Mouse (Mus musculus) embryonic facial prominence, embryonic 14.5 days (tissue): ENCODE results near the gene Cfap221. TPM values are rescaled to one million over a fixed set of nuclear protein-coding genes. Genes with fewer than 3 reads are reported as not detected.
A peak's percentile ranks its signal among the peaks of the same experiment; 100 is the strongest.

Source experiments
- ATAC-seq: fragments of 200-750 bp; cut with Nextera tagmentation; 2 replicates; pipeline ENCODE4 v1.8.0; 2017; ENCODE audit warnings: low read depth, moderate number of reproducible peaks, moderate TSS enrichment
- DNase-seq: peaks from one replicate; pipeline ENCODE4 v3.0.0-alpha.2; 2015; ENCODE audit warnings: low spot score
- H3K27ac ChIP-seq: fragments of 300-500 bp; sonication (generic); replicated peaks from 2 replicates; pipeline ENCODE4 v1.5.1; 2014; ENCODE audit warnings: low read depth, mild to moderate bottlenecking, low read length, moderate library complexity
- H3K27me3 ChIP-seq: fragments of 300-500 bp; sonication (generic); replicated peaks from 2 replicates; pipeline ENCODE4 v1.6.1; 2014; ENCODE audit warnings: low read length; ENCODE audit not compliant: control insufficient read depth, insufficient read depth
- H3K36me3 ChIP-seq: fragments of 300-500 bp; sonication (generic); 2 replicates; pipeline ENCODE4 v1.6.1; 2014; ENCODE audit warnings: low read length, mixed read lengths; ENCODE audit not compliant: control insufficient read depth, insufficient read depth
- H3K4me1 ChIP-seq: fragments of 300-500 bp; sonication (generic); 2 replicates; pipeline ENCODE4 v1.6.1; 2014; ENCODE audit warnings: antibody characterized with exemption, low read length; ENCODE audit not compliant: control insufficient read depth, insufficient read depth
- H3K4me2 ChIP-seq: fragments of 300-500 bp; sonication (generic); 2 replicates; pipeline ENCODE4 v1.6.1; 2014; ENCODE audit warnings: low read depth, mild to moderate bottlenecking, low read length, moderate library complexity, mixed read lengths
- H3K4me3 ChIP-seq: fragments of 300-500 bp; sonication (generic); 2 replicates; pipeline ENCODE4 v1.5.1; 2014; ENCODE audit warnings: low read depth, mild to moderate bottlenecking, low read length
- H3K9ac ChIP-seq: fragments of 300-500 bp; sonication (generic); 2 replicates; pipeline ENCODE4 v1.6.1; 2014; ENCODE audit warnings: low read depth, mild to moderate bottlenecking, low read length, moderate library complexity, mixed read lengths
- H3K9me3 ChIP-seq: fragments of 300-500 bp; sonication (generic); 2 replicates; pipeline ENCODE4 v1.6.1; 2016; ENCODE audit warnings: low read length; ENCODE audit not compliant: control insufficient read depth
- WGBS: fragments of 180-500 bp; shearing (Covaris S2); extraction: QIAGEN DNeasy Blood & Tissue Kit; methylation state at CpG from one replicate; pipeline ENCODE4 v1.1.7; 2014; 5-methylcytosine and 5-hydroxymethylcytosine counted together
- polyA plus RNA-seq: library from polyadenylated mRNA; unstranded; fragments of >200 nt; fragmentation: Nextera tagmentation; extraction: Ambion mirVana; gene quantifications from 2 replicates; pipeline ENCODE4 v1.2.1, GENCODE M21; 2014

Gene Cfap221
- polyA plus RNA-seq, 1 experiment from 2014 or later: 1.1 TPM

GRCm38 (mm10) chr1:119886320-119886719, 110.7 kb downstream of the Cfap221 start:
- H3K27me3 ChIP-seq: no peaks in the 10 kb centered on the region
- peaks cover 6% of the 10 kb centered on the region; the same call in 1 of the 2 replicates for H3K4me1 ChIP-seq
- H3K9ac ChIP-seq: no peak overlapping the region
- H3K27ac ChIP-seq: peak overlapping the region; percentile 13; the same call in 1 of the 2 replicates
- H3K36me3 ChIP-seq: no peaks in the 10 kb centered on the region
- ATAC-seq: peak; percentile 62
- DNase-seq: peak; percentile 64
- no peak overlapping the region for H3K4me3 ChIP-seq
- no peak overlapping the region for H3K4me2 ChIP-seq
- H3K9me3 ChIP-seq: no peaks in the 10 kb centered on the region
- WGBS: 33% methylated on average over 7 of the region's 7 CpGs

GRCm38 (mm10) chr1:119884272-119884671, 112.8 kb downstream of the Cfap221 start:
- no peak for DNase-seq
- Histone ChIP-seq H3K4me3 (no peak overlapping the region), H3K9me3 (no peaks in the 10 kb centered on the region), H3K27ac (no peak overlapping the region), H3K36me3 (no peaks in the 10 kb centered on the region), H3K4me2 (no peak overlapping the region), H3K4me1 (peaks cover 6% of the 10 kb centered on the region; the same call in 1 of the 2 replicates), H3K27me3 (no peaks in the 10 kb centered on the region), H3K9ac (no peak overlapping the region)
- 83% methylated on average over 3 of the region's 3 CpGs for WGBS
- ATAC-seq: no peak

GRCm38 (mm10) chr1:119878909-119879308, 118.1 kb downstream of the Cfap221 start:
- Histone ChIP-seq H3K9ac (no peak overlapping the region; the same call in 1 of the 2 replicates), H3K4me2 (no peak overlapping the region), H3K27ac (no peak overlapping the region), H3K4me1 (peaks cover 4% of the 10 kb centered on the region; the same call in 1 of the 2 replicates), H3K27me3 (no peaks in the 10 kb centered on the region), H3K36me3 (no peaks in the 10 kb centered on the region), H3K9me3 (no peaks in the 10 kb centered on the region), H3K4me3 (no peak overlapping the region)
- WGBS: 68% methylated on average over 7 of the region's 7 CpGs
- ATAC-seq (no peak), DNase-seq (peak; percentile 24)

- Histone ChIP-seq H3K9ac (no peak overlapping the region), H3K36me3 (no peaks in the 10 kb centered on the region), H3K4me2 (no peak overlapping the region), H3K27ac (no peak overlapping the region), H3K9me3 (no peaks in the 10 kb centered on the region), H3K4me3 (no peak overlapping the region), H3K4me1 (peaks cover 4% of the 10 kb centered on the region; the same call in 1 of the 2 replicates), H3K27me3 (no peaks in the 10 kb centered on the region)
- ATAC-seq: no peak
- DNase-seq: no peak
- WGBS: 88% methylated on average over 4 of the region's 4 CpGs
These were observed 119.6 kb downstream of the Cfap221 start for GRCm38 (mm10) chr1:119877469-119877868.

Other genes starting within 250 kb of the Cfap221 start
- 6.6 and 10.5 TPM in 2 replicates for gene Ptpn4, start 159.6 kb downstream of the Cfap221 start, polyA plus RNA-seq
- 6.8 and 7.2 TPM in 2 replicates for gene Tmem177, start 84.0 kb downstream of the Cfap221 start, polyA plus RNA-seq
- gene Sctr, start 9.7 kb upstream of the Cfap221 start, polyA plus RNA-seq: 0.33 and 0.39 TPM in 2 replicates
- gene Tmem37, start 76.8 kb upstream of the Cfap221 start, polyA plus RNA-seq: 16.9 and 19.8 TPM in 2 replicates
- gene Dbi, start 123.8 kb upstream of the Cfap221 start, polyA plus RNA-seq: 613 and 705 TPM in 2 replicates
- gene 3110009E18Rik, start 124.0 kb upstream of the Cfap221 start, polyA plus RNA-seq: 14.6 and 16.0 TPM in 2 replicates